Mouse (Mus musculus) intestine, embryonic 15.5 days (tissue): Measurements from ENCODE around the gene Trim43c. TPM values are rescaled to one million over a fixed set of nuclear protein-coding genes. Genes with fewer than 3 reads are reported as not detected.
"Not testable (repeated sequence)": the region's sequence is repeated elsewhere in the genome, so short reads cannot be mapped to it uniquely, and the experiment has no call there.

Experiments
- ATAC-seq: fragments of 200-750 bp; cut with Nextera tagmentation; 2 replicates; pipeline ENCODE4 v1.8.0; 2017; ENCODE audit warnings: moderate TSS enrichment, moderate library complexity
- H3K27ac ChIP-seq: fragments of 300-500 bp; sonication (generic); 2 replicates; pipeline ENCODE4 v1.5.1; 2015; ENCODE audit warnings: mild to moderate bottlenecking, inconsistent platforms
- H3K27me3 ChIP-seq: fragments of 300-500 bp; sonication (generic); replicated peaks from 2 replicates; pipeline ENCODE4 v1.6.1; 2015; ENCODE audit warnings: inconsistent platforms
- H3K36me3 ChIP-seq: fragments of 300-500 bp; sonication (generic); 2 replicates; pipeline ENCODE4 v1.6.1; 2015; ENCODE audit warnings: inconsistent platforms
- H3K4me1 ChIP-seq: fragments of 300-500 bp; sonication (generic); replicated peaks from 2 replicates; pipeline ENCODE4 v1.6.1; 2015; ENCODE audit warnings: inconsistent platforms
- H3K4me2 ChIP-seq: fragments of 300-500 bp; sonication (generic); replicated peaks from 2 replicates; pipeline ENCODE4 v1.6.1; 2015; ENCODE audit warnings: mild to moderate bottlenecking, inconsistent platforms
- H3K4me3 ChIP-seq: fragments of 300-500 bp; sonication (generic); replicated peaks from 2 replicates; pipeline ENCODE4 v1.5.1; 2015; ENCODE audit warnings: inconsistent platforms
- H3K9ac ChIP-seq: fragments of 300-500 bp; sonication (generic); 2 replicates; pipeline ENCODE4 v1.6.1; 2015; ENCODE audit warnings: inconsistent platforms
- H3K9me3 ChIP-seq: fragments of 300-500 bp; sonication (generic); 2 replicates; pipeline ENCODE4 v1.6.1; 2016; ENCODE audit warnings: inconsistent platforms
- WGBS: fragments of 180-500 bp; shearing (Covaris S2); methylation state at CpG from one replicate; pipeline ENCODE4 v1.1.7; 2015; 5-methylcytosine and 5-hydroxymethylcytosine counted together
- polyA plus RNA-seq: library from polyadenylated mRNA; unstranded; fragments of >200 nt; fragmentation: Nextera tagmentation; extraction: Ambion mirVana; gene quantifications from 2 replicates; pipeline ENCODE4 v1.2.1, GENCODE M21; 2015

Trim43c gene
- 0.10 and 0.28 TPM in 2 replicates for polyA plus RNA-seq

DNA sequence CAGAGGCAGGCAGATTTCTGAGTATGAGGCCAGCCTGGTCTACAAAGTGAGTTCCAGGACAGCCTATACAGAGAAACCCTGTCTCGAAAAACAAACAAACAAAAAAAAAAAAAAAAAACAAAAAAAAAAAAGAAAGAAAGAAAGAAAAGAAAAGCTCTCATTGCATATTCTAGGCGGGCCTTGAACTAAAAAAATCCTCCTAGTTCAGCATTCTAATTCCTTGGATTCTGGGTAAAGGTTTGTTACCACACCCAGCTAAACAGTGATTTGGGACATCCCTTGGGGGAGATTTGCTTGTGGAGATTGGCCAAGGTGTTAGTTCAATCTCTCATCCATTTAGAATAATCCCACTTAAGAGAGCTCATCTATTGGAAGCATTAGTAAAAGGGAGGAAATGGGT is at the start of gene Trim43c:
Gene Trim43c (plus strand): TSS at position 301 of the 400 bp plus-strand sequence.
- not testable (repeated sequence) for ATAC-seq, H3K4me3 ChIP-seq, H3K36me3 ChIP-seq, H3K9me3 ChIP-seq, H3K27me3 ChIP-seq, H3K4me2 ChIP-seq, H3K9ac ChIP-seq, H3K27ac ChIP-seq, H3K4me1 ChIP-seq
- 70% methylated on average over 2 of the region's 2 CpGs for WGBS

DNA sequence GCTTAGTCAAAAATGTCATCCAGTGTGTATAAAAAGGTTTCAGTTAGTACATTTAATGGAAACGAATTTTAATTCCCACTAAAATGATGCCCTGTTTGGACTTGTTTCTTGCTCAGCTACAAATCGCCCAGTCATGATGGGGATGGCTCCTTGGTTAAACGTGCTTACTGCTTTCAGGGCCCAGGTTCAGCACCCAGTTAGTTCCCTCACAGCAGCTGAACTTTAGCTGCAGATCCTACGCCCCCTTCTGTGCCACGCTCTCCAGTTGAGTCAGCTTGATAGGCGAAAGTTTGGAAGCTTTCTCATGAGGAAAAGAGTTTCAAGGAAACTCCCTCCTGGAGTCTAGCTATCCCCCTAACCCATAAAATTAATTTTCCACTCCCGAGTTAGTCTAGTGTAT is 14.1 kb downstream of the Trim43c start:
- not testable (repeated sequence) for H3K4me3 ChIP-seq, H3K36me3 ChIP-seq, H3K27ac ChIP-seq, H3K9me3 ChIP-seq, H3K27me3 ChIP-seq, H3K4me1 ChIP-seq, H3K9ac ChIP-seq, H3K4me2 ChIP-seq
- peak; percentile 74 for ATAC-seq
- WGBS: 61% methylated on average over 7 of the region's 7 CpGs

DNA sequence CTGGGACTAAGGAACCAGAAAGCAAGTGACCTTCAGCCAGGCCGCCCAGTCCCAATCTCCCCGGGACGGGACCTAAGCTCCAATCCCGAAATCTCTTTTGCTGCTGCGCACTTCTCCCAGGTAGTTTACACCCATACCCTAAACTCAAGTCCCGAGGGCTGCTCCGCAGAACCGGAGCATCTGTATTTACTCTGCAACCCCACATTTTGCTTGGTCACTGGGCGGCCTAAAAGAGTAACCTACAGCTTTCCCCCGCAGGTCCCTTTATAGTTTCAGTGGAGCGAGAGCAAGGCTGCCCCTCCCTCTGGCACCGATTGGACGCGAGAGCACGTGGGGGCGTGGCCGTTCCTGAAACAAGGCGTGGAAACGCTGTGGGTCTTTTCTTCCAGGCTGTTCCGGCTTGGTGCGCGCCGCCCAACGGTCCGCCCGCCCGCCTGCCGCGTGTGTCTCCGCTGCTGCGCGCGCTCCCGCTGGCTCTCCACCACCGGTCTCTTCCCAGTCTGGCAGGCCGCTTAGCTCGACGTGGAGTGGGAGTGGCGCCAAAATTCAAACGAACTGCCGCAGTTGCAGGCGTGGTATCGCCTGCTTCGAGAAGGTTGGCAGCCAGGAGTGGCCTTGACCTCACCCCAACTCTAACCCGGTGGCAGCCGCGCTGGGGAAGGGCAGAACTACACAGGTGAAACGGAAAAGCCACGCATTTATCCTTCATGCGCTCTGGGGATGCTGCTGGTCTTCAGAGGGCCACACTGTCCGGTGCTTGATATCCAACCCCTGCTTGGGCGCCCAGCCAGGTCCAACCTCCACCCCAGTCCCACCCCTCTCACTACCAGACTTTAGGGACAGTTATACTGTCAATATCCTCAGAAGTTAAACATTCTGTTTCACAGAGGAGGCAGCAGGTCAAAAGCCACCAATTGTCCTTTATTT is 19.9 kb downstream of the Trim43c start:
- not testable (repeated sequence) for H3K27me3 ChIP-seq, H3K36me3 ChIP-seq, H3K27ac ChIP-seq, H3K4me1 ChIP-seq, H3K9me3 ChIP-seq
- H3K4me3 ChIP-seq: peak overlapping the region; percentile 45
- peak; percentile 99 for ATAC-seq
- 2% methylated on average over 52 of the region's 52 CpGs for WGBS
- H3K4me2 ChIP-seq: peak overlapping the region; percentile 77
- peak overlapping the region; percentile 40; the same call in 1 of the 2 replicates for H3K9ac ChIP-seq

Other genes starting within 250 kb of the Trim43c start
- 43.4 and 45.4 TPM in 2 replicates for gene Mthfsl, start 118.9 kb upstream of the Trim43c start, polyA plus RNA-seq
- 0.77 TPM in 2 replicates for gene Bcl2a1d, start 107.2 kb upstream of the Trim43c start, polyA plus RNA-seq
- 1.00 and 2.5 TPM in 2 replicates for gene Bcl2a1a, start 117.7 kb downstream of the Trim43c start, polyA plus RNA-seq